Mouse (Mus musculus) brain, embryonic 18.5 days (tissue): ENCODE measurements around the gene Myo1h.

Experiments used
- DNase-seq: peaks from one replicate; pipeline ENCODE4 v3.0.0-alpha.2; 2012; ENCODE audit warnings: low read depth, low spot score

Gene Myo1h

DNA sequence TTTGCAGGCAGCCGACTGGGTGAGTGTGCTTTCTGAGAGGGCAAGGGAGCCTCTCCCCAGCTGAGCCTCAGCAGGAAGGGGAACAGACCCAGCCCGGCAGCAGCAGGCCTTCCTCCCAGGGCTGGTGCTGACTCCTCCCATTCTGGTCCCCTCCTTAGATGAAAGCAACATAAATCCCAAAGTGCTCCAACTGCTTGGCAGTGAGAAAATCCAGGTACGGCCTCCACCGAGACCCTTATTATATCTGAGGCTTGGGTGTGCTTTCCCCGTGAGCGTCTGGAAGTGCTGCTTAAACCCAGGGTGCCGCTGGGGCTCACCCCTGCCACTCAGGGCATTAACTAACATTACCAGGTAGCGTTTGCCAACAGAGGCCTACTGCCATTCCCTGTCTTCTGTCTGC is 70.6 kb downstream of the Myo1h start:
- DNase-seq: no peak

DNA sequence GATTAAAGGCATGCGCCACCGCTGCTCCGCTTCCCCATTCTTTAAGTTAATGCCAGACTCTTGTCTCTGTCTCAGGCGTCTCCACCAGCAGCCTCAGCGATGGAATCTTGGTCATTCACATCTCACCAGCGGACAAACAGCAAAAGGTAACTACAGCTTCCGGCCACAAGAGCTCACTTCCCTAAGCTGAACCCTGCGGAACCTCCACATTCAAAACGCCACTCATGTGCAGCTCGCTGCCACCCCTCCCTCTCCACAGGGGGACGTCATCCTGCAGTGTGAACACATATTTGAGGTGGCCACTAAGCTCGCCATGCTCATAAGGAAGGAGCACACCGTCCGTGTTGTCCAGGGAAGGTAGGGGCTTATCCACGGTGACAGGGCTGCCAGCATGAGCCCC is 72.0 kb downstream of the Myo1h start:
- DNase-seq: no peak

- DNase-seq: no peak
These were observed 76.2 kb downstream of the Myo1h start for GRCm38 (mm10) chr5:114365043-114365752.

- DNase-seq: no peak
These were observed 79.2 kb downstream of the Myo1h start for GRCm38 (mm10) chr5:114368121-114368520.

- no peak for DNase-seq
These were observed 80.0 kb downstream of the Myo1h start for GRCm38 (mm10) chr5:114368803-114369496.

DNA sequence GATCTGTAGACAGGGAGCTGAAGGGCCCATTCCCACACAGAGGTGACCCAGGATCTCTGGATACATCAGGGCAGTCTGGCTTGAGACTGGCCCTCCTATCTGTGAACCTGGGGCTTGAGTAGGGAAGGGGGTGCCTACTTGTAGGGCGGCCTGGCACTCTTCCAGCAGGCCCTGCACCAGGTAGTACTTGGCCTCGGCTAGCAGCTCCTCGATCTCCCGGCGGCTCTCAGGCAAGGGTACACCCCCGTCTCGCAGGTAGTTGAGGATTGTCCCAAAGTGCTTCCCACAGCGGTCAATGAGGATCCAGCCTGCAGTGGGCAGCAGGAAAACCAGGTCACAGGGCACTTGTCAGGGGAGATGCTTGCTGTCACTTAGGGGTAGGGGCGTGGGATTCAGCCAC is 81.0 kb downstream of the Myo1h start:
- no peak for DNase-seq

DNA sequence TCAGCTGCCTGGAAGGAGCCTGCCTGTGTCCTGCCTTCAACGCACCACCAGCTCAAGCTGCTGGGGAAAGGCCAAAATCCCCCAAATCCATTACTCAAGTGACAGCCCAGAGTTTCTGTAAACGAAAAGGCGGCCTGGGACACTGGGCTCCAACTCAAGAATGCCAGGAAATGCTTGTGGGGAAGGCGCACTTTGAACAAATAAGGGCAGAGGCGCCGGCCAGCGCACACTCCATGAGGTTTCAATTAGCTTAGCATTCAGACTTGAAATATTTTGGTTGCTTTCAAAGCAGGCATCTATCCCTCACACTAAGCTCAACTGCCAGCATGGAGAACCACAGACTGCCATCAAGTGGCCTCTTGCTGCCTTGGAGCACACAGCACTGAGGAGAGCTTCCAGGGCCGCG is 81.4 kb downstream of the Myo1h start:
- DNase-seq: no peak

DNA sequence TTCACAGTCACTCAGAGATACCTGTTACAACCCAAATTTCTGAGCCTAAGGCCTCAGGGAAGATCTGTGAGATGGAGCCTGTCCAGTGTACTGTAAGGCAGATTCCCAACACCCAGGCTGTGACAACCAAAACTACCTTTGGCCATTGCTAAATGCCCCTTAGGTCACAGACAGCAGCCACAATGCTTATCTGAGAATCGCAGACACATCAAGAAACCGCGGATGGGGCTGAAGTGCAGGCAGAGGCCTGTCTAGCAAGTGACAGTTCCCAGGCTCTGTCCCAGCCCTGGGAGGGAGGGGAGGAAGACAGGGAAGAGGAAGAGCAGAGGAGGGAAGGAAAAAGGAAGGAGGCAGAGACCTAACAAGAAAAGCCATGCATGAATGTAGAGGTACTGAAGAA is 82.4 kb downstream of the Myo1h start:
- DNase-seq: no peak

GRCm38 (mm10) chr5:114371731-114372473 is 82.9 kb downstream of the Myo1h start:
- DNase-seq: no peak

- no peak for DNase-seq
These were observed 83.6 kb downstream of the Myo1h start for GRCm38 (mm10) chr5:114372565-114372964.

DNA sequence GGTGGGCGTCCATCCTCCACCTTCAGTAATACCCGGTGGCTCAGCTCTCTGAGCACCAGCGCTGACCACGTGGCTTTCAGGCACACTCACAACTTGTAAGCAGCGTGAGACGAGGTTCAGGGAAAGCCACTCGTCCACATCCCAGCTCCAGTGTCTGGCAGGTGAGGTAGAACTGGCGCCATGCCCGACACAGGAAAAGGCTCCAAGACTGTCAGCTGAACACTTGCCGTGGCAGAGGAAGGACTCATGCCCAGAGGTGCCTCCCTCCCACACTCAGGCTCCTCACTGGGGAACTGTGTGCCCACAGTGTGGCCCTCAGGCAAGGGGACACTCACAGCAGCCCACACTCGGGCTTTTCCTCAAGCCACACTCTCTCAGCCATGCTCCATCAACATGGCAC is 84.2 kb downstream of the Myo1h start:
- no peak for DNase-seq

DNA sequence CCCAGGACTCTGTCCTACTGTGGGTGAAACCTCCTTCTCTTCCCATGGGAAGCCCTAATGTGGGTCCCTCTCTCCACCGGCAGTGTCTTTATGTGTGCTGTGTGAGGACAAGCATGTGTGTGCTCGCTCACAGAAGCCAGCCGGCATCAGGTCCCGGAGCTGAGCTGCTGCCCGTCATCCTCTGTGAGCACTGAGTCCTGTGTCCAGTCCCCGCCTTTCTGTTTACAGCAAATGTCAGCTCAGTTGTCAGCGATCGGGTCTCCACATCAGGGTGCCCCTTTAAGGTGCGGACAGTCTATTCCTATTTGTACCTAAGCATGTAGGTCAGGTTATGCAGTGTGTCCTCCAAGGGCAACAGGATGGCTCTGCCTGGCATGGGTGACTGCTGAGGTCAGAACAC is 84.6 kb downstream of the Myo1h start:
- DNase-seq: no peak

GRCm38 (mm10) chr5:114374409-114375213 is 85.6 kb downstream of the Myo1h start:
- no peak for DNase-seq

- DNase-seq: no peak
These were observed 89.4 kb downstream of the Myo1h start for GRCm38 (mm10) chr5:114378177-114378920.

- no peak for DNase-seq
These were observed 90.0 kb downstream of the Myo1h start for GRCm38 (mm10) chr5:114378936-114379335.

- no peak for DNase-seq
These were observed 90.8 kb downstream of the Myo1h start for GRCm38 (mm10) chr5:114379763-114380162.

- peak; percentile 86 for DNase-seq
These were observed 91.4 kb downstream of the Myo1h start, which contains the start of the genes Kctd10 and Ube3b for GRCm38 (mm10) chr5:114380209-114381012. Gene Kctd10 (minus strand): TSS chr5:114380508. Gene Ube3b (plus strand): TSS chr5:114380607.

DNA sequence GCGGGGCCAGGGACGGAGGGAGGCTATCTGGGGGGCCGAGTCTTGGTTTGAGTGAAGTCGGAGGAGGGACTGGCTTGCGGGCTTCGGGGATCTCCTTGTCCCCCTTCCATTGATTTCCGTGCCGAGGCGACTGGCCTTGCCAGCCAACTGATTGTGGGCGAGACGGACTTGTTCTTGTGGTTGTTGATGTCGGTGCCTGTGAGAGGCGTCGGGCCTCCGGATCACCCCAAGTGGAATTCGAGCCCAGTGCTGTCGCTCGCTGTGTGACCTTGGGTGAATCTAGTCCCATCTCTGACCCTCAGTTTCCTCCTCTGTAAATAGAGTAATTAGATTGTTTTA is 92.0 kb downstream of the Myo1h start:
- DNase-seq: no peak

DNA sequence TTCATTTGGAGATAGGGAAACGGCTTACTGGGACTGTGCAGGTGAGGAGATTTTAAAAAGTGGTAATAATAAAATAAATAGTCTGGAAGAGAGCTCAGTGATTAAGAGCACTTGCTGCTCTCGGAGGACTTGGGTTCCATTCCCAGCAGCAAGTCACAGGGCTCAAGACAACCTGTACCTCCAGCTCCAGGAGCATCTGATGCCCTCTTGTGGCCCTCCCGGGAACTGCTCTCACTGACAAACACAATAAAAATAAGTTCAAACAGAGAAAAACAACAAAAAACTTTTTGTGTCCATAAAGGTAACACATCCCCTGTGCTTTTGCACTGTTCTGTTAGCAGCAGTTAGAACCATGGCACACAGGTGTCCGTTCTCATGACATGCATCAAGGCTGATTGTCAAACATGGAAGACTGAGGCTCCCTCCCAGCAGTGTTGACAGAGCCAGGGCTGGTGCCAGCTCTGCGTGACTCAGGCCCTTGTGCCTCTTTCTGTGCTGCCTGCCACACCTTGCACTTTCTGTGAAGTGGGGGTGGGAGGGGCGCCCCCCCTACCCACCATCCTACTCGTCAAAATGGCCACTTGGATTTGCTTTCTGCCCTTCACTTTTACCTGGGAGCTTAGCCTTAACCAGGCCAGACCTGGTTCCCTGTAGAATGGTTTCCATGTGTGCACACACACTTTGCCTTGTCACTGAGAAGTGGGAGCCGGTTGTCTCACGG is 94.4 kb downstream of the Myo1h start:
- no peak for DNase-seq

DNA sequence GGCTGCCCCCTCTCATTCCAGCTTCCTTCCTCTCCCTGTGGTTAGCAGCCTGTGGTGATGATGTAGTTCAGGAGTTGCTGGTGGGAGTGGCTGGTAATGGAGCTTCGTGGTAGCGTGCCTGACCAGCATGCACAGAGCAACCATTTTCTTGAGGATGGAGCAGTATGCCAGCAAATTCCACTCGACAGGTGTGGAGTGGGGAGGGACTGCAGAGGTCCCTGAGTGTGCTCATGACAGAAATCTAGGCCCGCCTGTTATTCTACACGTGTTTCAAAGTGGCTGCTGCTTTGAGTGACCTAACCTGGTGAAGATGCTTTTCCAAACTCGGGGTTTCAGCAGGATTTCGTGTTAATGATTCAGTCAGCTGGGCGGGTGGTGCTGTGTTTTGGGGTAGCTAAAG is 95.5 kb downstream of the Myo1h start:
- DNase-seq: no peak
